Mouse (Mus musculus): ENCODE measurements around the gene Spaca9.

Gene Spaca9

DNA sequence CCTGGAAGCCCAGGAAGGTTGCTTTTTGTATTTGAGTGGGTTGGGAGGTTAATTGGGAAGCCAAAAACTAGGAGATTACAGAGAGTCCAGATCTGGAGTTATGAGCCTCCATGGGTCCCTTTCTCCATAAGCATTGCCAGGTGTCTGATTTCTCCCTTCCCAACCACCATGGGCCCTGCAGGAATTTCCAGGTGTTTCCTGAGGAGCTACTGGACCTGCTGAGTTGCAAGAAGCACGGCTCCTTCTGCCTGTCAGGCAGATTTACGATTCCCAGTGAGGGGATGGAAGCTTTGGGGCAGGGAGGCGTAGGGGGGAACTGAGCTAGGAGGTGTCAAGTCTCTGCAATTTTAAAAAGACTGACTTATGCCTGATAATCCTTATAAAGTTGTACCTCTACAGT, 33.7 kb downstream of the Spaca9 start:
- CTCF ChIA-PET: no interaction called here

GRCm38 (mm10) chr2:28662891-28663290, 36.6 kb downstream of the Spaca9 start:
- CTCF ChIA-PET: no interaction called here

DNA sequence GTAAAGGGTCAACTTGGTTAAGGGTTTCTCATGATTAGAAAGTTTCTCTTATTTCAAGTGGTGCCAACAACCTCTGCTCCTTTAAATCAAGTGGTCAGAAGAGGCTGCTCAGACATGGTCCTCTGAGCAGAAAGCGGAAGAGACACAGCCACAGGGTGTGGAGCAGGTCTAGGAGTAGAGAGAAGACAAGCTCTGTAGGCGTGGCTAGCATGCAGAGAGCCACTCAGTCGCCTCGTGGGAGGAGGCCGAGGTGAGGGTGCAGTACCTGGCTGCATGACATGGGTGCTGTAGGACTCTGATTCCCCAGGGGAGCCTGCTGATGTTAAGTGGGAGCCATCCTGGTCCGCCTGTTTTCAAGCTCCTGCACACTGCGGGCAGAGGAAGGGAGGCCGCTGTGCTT, 43.3 kb downstream of the Spaca9 start:
- CTCF ChIA-PET: no interaction called here

DNA sequence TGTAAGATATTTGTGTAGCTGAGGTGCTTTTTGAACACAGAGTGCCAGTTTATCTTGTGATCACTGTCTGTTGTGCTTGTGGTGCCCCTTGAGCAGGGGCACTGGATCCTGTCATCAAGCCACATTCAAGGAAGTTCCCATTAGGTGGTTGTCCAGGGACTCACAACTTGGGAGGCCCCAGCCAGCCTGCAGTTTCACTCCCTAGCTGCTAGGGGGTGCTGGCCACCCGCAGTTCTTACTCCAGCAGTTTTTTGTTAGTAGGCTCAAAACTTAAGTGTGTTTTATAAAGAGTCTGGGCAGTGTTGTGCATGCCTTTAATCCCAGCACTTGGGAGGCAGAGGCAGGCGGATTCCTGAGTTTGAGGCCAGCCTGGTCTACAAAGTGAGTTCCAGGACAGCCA, 45.2 kb downstream of the Spaca9 start:
- CTCF ChIA-PET: no interaction called here

- CTCF ChIA-PET: interaction anchor here (0.6 to 0.7 kb wide), 2 partner anchors 47 to 184 kb away, joined by 4 to 10 read pairs; no protein-coding TSS in a partner anchor
These were observed 46.2 kb downstream of the Spaca9 start for GRCm38 (mm10) chr2:28653351-28653750.

- CTCF ChIA-PET: interaction anchor here (0.6 kb wide), 1 partner anchor 28 kb away, joined by 4 read pairs; no protein-coding TSS in a partner anchor
These were observed 49.0 kb downstream of the Spaca9 start for GRCm38 (mm10) chr2:28650526-28650925.

DNA sequence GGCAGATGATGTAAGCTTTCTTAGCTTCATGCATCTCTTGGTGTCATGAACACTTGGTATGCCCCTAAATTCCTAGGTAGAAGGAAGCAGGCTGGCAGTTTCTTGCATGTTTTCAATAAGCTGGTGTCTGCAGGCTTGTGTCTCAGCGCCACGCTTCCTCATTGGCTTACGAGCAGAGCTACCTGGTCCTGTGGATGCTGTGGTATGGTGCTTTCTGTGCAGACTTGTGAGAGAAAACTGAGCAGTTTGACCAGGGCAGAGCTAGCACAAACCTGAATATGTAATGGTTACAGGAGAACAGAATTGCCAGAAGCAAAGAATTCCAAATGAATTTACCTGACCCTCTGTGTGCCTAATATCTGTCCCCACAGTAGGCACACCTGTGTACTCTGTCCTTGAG, 56.4 kb downstream of the Spaca9 start:
- CTCF ChIA-PET: no interaction called here
